Mouse (Mus musculus) layer of hippocampus, adult 2 months (tissue): ENCODE results near the gene Pnkd. TPM values are rescaled to one million over a fixed set of nuclear protein-coding genes. Genes with fewer than 3 reads are reported as not detected.

Source experiments
- DNase-seq, 2 experiments: peaks; one replicate each; pipeline ENCODE4 v3.0.0; 2022; ENCODE audit warnings: low spot score in 2 of 2
- H3K27ac ChIP-seq: fragments of 200-600 bp; 2 replicates; pipeline ENCODE4 v1.8.1; 2022
- H3K4me3 ChIP-seq: fragments of 200-600 bp; 2 replicates; pipeline ENCODE4 v1.8.1; 2022; ENCODE audit warnings: mild to moderate bottlenecking
- CTCF ChIP-seq: fragments of 200-600 bp; conservative IDR thresholded peaks from 2 replicates; pipeline ENCODE4 v1.8.1; 2022; ENCODE audit warnings: antibody characterized with exemption, mild to moderate bottlenecking, moderate library complexity
- total RNA-seq, 2 experiments: library from RNA; stranded (reverse); gene quantifications; 2 replicates each; pipeline ENCODE4 v1.2.3; 2021

Pnkd gene
- total RNA-seq, 2 experiments from 2014 or later, result 171 to 185 TPM

DNA sequence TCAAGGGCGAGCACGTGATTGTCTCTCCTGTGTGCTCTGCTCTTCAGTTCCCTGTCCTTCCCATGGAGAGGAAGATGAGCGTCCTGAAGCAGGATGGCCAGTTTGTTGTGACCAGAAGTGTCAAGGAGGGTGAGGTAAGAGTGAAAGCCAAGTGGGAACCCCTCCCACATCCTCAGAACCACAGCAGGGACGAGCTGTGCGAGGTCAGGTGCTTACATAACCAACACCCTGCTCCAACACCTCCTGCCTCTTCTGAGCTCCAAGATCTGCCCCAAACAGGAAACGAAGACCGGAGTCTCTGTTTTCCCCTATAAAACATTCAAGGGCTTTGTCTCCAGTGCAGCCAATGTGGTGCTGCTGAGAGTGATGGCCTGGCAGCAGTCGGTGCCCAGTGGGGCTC, 79.5 kb downstream of the Pnkd start:
- H3K27ac ChIP-seq, result no peak overlapping the region
- no peak overlapping the region for H3K4me3 ChIP-seq
- TF ChIP-seq CTCF, result no peak
- DNase-seq, result no peak

DNA sequence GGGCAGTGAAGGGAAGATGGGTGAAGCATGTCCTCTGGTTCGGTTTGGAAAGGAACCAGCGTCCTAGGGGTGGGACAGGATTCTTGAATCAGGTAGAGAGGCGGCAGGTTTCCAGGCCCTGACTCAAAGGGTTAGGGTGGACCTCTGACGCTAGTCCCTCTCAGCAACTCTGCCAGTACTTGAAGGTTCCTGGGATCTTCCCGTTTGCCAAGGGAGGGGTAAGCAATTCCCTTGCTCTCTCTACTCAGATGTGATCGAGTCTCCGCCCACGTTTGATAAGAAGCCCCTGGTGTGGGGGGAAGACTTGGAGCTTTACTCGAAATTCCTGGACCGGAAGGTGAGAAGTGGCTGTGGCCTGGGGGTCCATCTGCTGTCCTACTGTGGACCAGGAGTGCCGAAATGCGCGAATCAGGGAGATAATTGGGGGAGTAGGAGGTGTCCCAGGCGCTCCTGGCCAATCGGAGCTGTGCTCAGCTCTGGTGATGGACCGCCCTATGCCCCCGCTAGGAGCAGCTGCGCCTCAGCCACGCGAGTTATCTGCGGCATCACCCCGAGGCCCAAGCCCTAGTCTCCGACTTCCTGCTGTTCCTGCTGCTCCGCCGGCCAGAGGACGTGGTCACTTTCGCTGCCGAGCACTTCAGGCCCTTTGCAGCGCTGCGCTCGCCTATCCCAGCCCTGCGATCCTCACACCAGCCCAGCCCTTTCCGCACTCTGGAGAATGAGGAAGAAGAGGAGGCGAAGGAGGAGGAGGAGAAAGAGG, 83.3 kb downstream of the Pnkd start:
- peak overlapping the region; percentile 41 for H3K4me3 ChIP-seq
- no peak overlapping the region for H3K27ac ChIP-seq
- peak in 1 of 2 experiments; percentile 31 for DNase-seq
- TF ChIP-seq CTCF, result peak; percentile 41

DNA sequence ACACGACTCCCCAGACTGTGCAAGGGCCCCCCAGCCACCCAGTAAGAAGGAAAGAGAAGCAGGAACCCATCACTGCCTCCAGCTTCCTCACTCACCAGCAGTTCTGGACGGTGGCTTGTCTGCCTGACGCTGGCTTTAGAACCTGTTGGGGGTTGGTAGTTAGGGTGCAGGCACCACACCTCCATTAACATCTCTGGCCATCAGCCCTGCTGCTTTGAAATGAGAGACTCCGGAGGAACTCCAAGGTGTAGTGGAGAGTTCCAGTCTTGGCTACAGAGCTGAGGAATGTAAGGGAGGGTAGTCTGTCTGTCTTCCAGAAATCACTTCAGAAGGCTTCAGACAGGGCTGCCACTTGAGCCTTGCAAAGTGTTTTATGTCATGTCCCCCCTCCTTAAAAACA, 85.3 kb downstream of the Pnkd start:
- DNase-seq, result no peak
- Histone ChIP-seq H3K27ac (no peak overlapping the region), H3K4me3 (no peak overlapping the region)
- no peak for TF ChIP-seq CTCF

DNA sequence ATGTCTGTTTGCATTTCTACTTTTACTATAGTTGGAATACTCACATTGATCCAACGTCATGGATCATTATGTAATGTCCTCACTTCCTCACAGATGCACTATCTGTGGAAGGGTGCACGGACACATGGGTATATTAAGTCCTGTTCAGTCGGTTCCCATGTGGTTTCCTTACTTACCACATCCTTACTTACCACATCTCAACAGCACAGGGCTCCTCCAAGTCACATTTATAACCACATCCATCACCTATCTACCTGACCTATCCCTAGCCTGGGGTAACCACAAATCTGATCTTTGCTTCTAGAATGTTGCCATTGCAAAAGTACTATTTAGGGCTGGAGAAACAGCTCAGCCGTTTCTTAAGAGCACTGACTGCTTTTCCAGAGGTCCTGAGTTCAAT, 88.6 kb downstream of the Pnkd start:
- no peak for TF ChIP-seq CTCF
- H3K27ac ChIP-seq, result no peak overlapping the region

DNA sequence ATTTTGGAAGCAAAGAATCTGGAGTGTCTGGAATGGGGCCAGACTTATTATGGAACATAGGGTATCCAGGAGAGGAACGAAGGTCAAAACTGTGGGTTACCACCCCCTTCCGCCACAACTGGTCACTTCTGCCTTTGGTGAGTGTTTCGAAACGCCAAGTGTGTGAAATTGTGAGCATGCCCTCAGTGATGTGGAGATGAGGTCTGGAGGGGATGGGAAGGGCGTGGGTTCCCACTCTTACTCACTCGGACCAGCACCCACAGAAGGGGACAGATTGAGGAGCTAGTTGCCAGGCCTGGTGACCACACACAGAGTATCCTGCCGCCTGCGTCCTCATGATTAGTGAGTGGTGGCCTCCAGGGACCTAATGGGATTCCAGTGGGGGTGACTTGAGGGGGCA, 90.2 kb downstream of the Pnkd start, which contains the start of gene Slc11a1:
TSS of gene Slc11a1 (plus strand) at position 216 of the 400 bp plus-strand sequence.
- Histone ChIP-seq H3K4me3 (no peak within 1 kb of the TSS), H3K27ac (peak within 1 kb of the TSS; percentile 46; the same call in 1 of the 2 replicates)
- no peak for TF ChIP-seq CTCF
- DNase-seq, result no peak

More for the DNA sequence above, 88.6 kb downstream of the Pnkd start:
- DNase-seq, result no peak
- H3K4me3 ChIP-seq, result no peak overlapping the region

DNA sequence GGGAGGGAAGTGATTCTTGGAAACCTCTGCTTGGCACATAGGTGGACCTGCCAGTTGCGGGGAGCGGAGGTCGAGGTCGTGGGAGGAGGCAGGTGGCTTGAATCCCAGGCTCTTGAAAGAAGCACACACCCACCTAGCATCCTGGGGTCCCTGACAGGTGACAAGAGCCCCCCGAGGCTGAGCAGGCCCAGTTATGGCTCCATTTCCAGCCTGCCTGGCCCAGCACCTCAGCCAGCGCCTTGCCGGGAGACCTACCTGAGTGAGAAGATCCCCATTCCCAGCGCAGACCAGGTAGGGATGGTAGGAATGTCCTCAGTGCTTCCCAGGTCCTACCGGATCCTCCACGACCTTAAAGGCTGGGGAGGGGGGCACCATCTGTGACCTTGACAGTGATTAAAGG, 90.8 kb downstream of the Pnkd start:
- peak overlapping the region; percentile 46; the same call in 1 of the 2 replicates for H3K27ac ChIP-seq
- TF ChIP-seq CTCF, result no peak

DNA sequence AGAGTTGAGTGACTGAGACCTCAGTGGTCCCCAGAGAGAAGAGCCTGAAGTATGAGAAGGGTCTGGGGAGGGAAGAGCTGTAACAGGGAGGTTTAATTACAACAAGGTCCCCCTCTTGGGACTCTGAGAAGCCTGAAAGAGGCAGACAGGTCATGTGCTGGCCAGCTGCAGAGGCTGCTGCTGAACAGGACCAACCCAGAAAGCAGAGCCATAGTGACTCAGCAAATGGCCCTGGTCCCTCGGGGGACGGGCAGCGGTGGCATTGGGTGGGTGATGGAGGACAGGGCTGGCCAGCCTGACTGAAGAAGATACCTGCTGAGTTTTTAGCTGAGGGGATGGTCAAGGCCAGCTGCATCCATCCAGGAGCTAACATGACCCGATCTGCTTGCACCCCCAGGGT, 91.7 kb downstream of the Pnkd start:
- TF ChIP-seq CTCF, result no peak
- DNase-seq, result no peak
- Histone ChIP-seq H3K27ac (peak overlapping the region; percentile 46; the same call in 1 of the 2 replicates), H3K4me3 (no peak overlapping the region)

More for the DNA sequence above, 90.8 kb downstream of the Pnkd start:
- no peak for DNase-seq
- no peak overlapping the region for H3K4me3 ChIP-seq

DNA sequence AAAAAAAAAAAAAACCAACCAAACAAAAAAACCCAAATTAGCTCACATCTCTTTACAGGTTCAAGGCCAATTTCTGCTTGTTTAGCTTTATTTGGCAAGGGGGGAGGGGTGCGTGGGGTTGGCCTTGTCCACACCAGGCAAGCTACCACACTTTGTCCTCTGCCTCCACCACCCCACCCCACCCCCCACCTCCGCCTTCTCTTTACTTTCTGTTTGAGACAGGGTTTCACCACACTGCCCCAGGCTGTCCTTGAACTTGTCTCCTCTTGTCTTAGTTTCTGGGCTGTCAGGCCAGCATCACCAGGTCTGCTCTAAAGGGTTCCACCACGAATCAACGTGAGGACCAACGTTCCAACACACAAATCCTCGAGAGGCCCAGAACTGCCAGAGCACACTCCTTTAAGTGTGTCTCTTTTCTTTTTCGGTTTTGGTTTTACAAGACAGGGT, 94.4 kb downstream of the Pnkd start:
- Histone ChIP-seq H3K4me3 (no peak overlapping the region), H3K27ac (no peak overlapping the region)
- DNase-seq, result no peak
- no peak for TF ChIP-seq CTCF

DNA sequence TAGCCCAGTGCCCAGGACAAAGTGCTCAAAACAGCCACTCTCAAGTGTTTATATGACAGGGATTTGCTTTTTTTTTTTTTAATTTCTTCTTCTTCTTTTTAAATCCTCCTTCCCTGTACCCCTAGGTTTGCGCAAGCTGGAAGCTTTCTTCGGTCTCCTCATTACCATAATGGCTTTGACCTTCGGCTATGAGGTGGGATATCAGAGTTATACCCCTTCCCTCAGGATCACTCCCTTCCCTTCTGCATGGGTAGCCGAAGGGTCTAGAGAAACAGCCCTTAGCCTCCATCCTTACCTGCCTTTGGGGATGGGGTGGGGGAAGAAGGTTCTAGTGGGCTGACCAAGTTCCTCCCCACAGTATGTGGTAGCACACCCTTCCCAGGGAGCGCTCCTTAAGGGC, 95.8 kb downstream of the Pnkd start:
- no peak for DNase-seq
- Histone ChIP-seq H3K4me3 (no peak overlapping the region), H3K27ac (no peak overlapping the region)
- no peak for TF ChIP-seq CTCF

DNA sequence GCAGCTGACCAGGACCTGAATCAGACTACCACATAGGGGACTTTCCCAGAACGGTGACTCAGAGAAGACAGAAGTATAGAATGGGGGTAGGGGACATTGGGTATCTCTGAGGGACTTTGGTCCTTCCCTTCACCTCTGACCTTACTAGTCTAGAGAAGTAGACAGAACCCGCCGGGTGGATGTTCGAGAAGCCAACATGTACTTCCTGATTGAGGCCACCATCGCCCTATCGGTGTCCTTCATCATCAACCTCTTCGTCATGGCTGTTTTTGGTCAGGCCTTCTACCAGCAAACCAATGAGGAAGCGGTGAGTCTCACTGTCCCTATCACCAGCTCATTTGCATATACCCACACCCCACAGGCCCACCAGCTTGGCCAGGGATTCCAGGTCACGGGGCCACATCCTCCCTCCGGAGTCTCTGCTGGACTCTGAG, 96.9 kb downstream of the Pnkd start:
- DNase-seq, result no peak
- no peak overlapping the region for H3K27ac ChIP-seq
- no peak overlapping the region for H3K4me3 ChIP-seq
- TF ChIP-seq CTCF, result no peak

DNA sequence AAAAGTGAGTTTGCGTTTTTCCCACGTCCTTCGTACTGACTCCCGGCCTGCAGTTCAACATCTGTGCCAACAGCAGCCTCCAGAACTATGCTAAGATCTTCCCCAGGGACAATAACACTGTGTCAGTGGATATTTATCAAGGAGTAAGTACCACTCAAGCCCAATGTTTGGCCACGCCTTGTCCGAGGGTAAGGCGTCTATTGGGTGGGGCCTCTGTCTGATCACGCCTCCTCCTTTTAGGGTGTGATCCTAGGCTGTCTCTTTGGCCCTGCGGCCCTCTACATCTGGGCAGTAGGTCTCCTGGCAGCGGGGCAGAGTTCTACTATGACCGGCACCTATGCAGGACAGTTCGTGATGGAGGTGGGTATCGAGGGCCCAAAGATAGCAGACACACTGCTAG, 98.7 kb downstream of the Pnkd start:
- no peak overlapping the region for H3K4me3 ChIP-seq
- no peak for TF ChIP-seq CTCF
- DNase-seq, result no peak
- no peak overlapping the region for H3K27ac ChIP-seq

DNA sequence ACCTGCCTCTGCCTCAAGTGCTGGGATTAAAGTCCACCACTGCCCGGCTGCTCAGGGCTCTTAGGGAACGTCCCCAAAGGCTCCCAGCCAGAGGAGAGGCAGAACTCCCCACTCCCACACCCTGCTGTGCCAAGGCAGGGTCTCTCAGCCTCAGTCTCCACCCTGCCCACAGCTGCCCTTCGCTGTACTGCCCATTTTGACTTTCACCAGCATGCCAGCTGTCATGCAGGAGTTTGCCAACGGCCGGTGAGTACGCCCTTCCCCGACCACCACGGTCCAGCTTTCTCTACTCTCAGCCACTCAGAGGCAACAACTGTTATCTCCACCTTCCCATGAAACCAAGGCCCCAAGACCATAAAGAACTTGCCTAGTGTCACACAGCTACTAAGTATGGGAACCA, 99.8 kb downstream of the Pnkd start:
- no peak overlapping the region for H3K27ac ChIP-seq
- TF ChIP-seq CTCF, result no peak
- no peak for DNase-seq
- H3K4me3 ChIP-seq, result no peak overlapping the region

DNA sequence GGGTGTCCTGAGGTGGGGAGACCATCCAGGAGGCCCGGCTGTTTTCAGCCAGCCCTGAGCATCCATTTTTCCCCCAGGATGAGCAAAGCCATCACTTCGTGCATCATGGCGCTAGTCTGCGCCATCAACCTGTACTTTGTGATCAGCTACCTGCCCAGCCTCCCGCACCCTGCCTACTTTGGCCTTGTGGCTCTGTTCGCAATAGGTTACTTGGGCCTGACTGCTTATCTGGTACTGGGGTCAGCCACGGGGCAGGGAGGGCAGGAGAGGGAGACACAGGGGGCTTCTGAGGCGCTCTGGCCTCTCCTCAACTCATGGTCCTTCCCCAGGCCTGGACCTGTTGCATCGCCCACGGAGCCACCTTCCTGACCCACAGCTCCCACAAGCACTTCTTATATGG, 100.3 kb downstream of the Pnkd start:
- Histone ChIP-seq H3K4me3 (no peak overlapping the region), H3K27ac (no peak overlapping the region)
- no peak for TF ChIP-seq CTCF
- DNase-seq, result no peak

DNA sequence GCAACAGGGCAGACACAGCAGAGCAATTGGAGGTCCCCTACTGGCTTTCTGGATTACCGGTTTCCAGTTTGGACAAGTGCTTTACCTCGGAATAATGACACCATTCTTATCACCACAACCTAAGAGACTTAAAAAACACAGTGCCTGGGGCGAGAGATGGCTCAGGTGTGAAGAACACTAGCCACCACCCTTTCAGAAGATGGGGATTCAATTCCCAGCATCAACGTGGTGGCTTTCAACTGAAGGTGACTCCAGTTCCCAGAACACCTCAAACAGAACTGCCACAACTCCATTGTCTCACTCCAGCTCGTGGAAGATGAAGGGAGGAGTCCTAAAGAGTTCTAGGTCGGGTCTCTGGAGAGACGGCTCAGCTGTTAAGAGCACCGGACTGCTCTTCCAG, 100.8 kb downstream of the Pnkd start:
- Histone ChIP-seq H3K4me3 (no peak overlapping the region), H3K27ac (no peak overlapping the region)
- DNase-seq, result no peak
- no peak for TF ChIP-seq CTCF
